Mouse (Mus musculus) midbrain, embryonic 14.5 days (tissue): Measurements from ENCODE around the gene Mbd6. TPM values are rescaled to one million over a fixed set of nuclear protein-coding genes. Genes with fewer than 3 reads are reported as not detected.

Experiments used
- ATAC-seq: fragments of 200-750 bp; cut with Nextera tagmentation; 2 replicates; pipeline ENCODE4 v1.8.0; 2017; ENCODE audit warnings: moderate number of reproducible peaks, moderate library complexity; ENCODE audit not compliant: low FRiP score, low TSS enrichment
- DNase-seq: peaks from one replicate; pipeline ENCODE4 v3.0.0-alpha.2; 2015
- H3K27ac ChIP-seq: fragments of 300-500 bp; sonication (generic); replicated peaks from 2 replicates; pipeline ENCODE4 v1.5.1; 2014; ENCODE audit warnings: mild to moderate bottlenecking, low read depth, low read length, moderate library complexity
- H3K27me3 ChIP-seq: fragments of 300-500 bp; sonication (generic); 2 replicates; pipeline ENCODE4 v1.6.1; 2014; ENCODE audit warnings: low read length, control low read depth, mixed read lengths; ENCODE audit not compliant: control insufficient read depth, insufficient read depth
- H3K36me3 ChIP-seq: fragments of 300-500 bp; sonication (generic); 2 replicates; pipeline ENCODE4 v1.6.1; 2014; ENCODE audit warnings: low read length, control low read depth; ENCODE audit not compliant: control insufficient read depth, insufficient read depth
- H3K4me1 ChIP-seq: fragments of 300-500 bp; sonication (generic); 2 replicates; pipeline ENCODE4 v1.6.1; 2014; ENCODE audit warnings: mild to moderate bottlenecking, antibody characterized with exemption, low read length, control low read depth; ENCODE audit not compliant: control insufficient read depth, insufficient read depth
- H3K4me2 ChIP-seq: fragments of 300-500 bp; sonication (generic); 2 replicates; pipeline ENCODE4 v1.6.1; 2014; ENCODE audit warnings: mild to moderate bottlenecking, low read length, moderate library complexity
- H3K4me3 ChIP-seq: fragments of 300-500 bp; sonication (generic); replicated peaks from 2 replicates; pipeline ENCODE4 v1.5.1; 2014; ENCODE audit warnings: low read depth, low read length
- H3K9ac ChIP-seq: fragments of 300-500 bp; sonication (generic); replicated peaks from 2 replicates; pipeline ENCODE4 v1.6.1; 2014; ENCODE audit warnings: mild to moderate bottlenecking, low read length, moderate library complexity
- H3K9me3 ChIP-seq: fragments of 300-500 bp; sonication (generic); 2 replicates; pipeline ENCODE4 v1.6.1; 2016; ENCODE audit warnings: low read length, control low read depth, mixed read lengths; ENCODE audit not compliant: control insufficient read depth
- WGBS: fragments of 180-500 bp; shearing (Covaris S2); extraction: QIAGEN DNeasy Blood & Tissue Kit; methylation state at CpG from one replicate; pipeline ENCODE4 v1.1.7; 2014; 5-methylcytosine and 5-hydroxymethylcytosine counted together
- polyA plus RNA-seq: library from polyadenylated mRNA; unstranded; fragments of >200 nt; fragmentation: Nextera tagmentation; extraction: Ambion mirVana; gene quantifications from 2 replicates; pipeline ENCODE4 v1.2.1, GENCODE M21; 2014

Gene Mbd6
- polyA plus RNA-seq, 1 experiment from 2014 or later, result 18.0 TPM

- peak; percentile 57 for ATAC-seq
- Histone ChIP-seq H3K4me1 (peaks cover 26% of the 10 kb centered on the region), H3K27ac (peak overlapping the region; percentile 95), H3K27me3 (no peaks in the 10 kb centered on the region), H3K9me3 (no peaks in the 10 kb centered on the region), H3K9ac (peak overlapping the region; percentile 100; the same call in 1 of the 2 replicates), H3K4me3 (peak overlapping the region; percentile 100), H3K36me3 (peaks cover 26% of the 10 kb centered on the region), H3K4me2 (peak overlapping the region; percentile 45)
- DNase-seq, result peak; percentile 40
- WGBS, result 28% methylated on average over 4 of the region's 4 CpGs
Observed at GRCm38 (mm10) chr10:127265727-127266111, 23.1 kb downstream of the Mbd6 start.

DNA sequence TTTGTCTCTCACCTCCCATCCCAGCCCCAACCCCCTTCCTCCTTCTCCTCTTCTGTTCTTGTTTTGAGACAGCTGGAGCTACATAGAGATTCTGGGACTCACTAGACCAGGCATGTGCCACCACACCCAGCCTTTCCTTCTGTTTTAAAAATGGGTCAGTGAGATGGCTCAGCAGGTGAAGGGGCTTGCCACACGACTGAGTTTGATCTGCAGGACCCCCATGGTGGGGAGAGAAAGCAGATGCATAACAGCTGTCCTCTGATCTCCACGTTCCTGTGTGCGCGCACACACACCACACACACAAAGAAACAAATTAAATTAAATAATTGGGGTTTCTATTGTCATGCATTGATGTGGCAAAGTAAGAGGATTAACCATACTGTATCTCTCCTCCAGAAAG lies 23.8 kb downstream of the Mbd6 start:
- ATAC-seq, result no peak
- Histone ChIP-seq H3K4me1 (peaks cover 32% of the 10 kb centered on the region), H3K4me2 (no peak overlapping the region)

GRCm38 (mm10) chr10:127264336-127264735 lies 24.5 kb downstream of the Mbd6 start:
- H3K9me3 ChIP-seq, result no peaks in the 10 kb centered on the region
- H3K4me1 ChIP-seq, result peaks cover 39% of the 10 kb centered on the region

More for the DNA sequence above, 23.8 kb downstream of the Mbd6 start:
- 70% methylated on average over 4 of the region's 4 CpGs for WGBS
- Histone ChIP-seq H3K27ac (no peak overlapping the region), H3K9me3 (no peaks in the 10 kb centered on the region), H3K4me3 (no peak overlapping the region), H3K9ac (no peak overlapping the region), H3K27me3 (no peaks in the 10 kb centered on the region), H3K36me3 (peaks cover 18% of the 10 kb centered on the region)
- no peak for DNase-seq

DNA sequence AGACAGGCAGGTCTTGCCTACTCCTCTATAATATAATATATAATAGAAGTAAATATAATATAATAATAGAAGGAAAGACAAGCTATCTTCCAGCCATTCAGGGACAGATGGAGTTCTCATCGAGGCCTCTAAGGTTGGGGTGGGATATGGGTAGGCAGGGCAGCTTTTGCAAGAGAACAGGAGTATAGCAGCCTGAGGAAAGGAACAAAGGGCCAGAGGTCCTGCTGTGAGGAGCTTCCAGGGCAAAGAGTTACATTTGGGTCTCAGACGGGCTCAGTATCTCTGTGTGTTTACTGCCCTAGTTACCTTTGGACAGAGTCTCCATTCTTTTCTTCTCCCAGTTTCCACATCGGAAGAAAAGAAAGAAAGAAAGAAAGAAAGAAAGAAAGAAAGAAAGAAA lies 25.2 kb downstream of the Mbd6 start:
- no peaks in the 10 kb centered on the region for H3K27me3 ChIP-seq
- no peak overlapping the region; the same call in 1 of the 2 replicates for H3K9ac ChIP-seq
- WGBS, result 38% methylated on average over 3 of the region's 3 CpGs
- no peaks in the 10 kb centered on the region for H3K9me3 ChIP-seq
- peak overlapping the region; percentile 87 for H3K4me2 ChIP-seq
- no peak for ATAC-seq
- peak overlapping the region; percentile 66; the same call in 1 of the 2 replicates for H3K4me3 ChIP-seq
- no peak for DNase-seq
- peaks cover 7% of the 10 kb centered on the region for H3K36me3 ChIP-seq
- peak overlapping the region; percentile 95; the same call in 1 of the 2 replicates for H3K27ac ChIP-seq
- H3K4me1 ChIP-seq, result peaks cover 46% of the 10 kb centered on the region

More at GRCm38 (mm10) chr10:127264336-127264735, 24.5 kb downstream of the Mbd6 start:
- DNase-seq (no peak), ATAC-seq (no peak)
- no peak overlapping the region for H3K4me2 ChIP-seq
- H3K9ac ChIP-seq, result no peak overlapping the region
- 81% methylated on average over 8 of the region's 8 CpGs for whole genome bisulfite sequencing
- peaks cover 14% of the 10 kb centered on the region for H3K36me3 ChIP-seq
- H3K27ac ChIP-seq, result no peak overlapping the region
- H3K27me3 ChIP-seq, result no peaks in the 10 kb centered on the region
- no peak overlapping the region for H3K4me3 ChIP-seq

DNA sequence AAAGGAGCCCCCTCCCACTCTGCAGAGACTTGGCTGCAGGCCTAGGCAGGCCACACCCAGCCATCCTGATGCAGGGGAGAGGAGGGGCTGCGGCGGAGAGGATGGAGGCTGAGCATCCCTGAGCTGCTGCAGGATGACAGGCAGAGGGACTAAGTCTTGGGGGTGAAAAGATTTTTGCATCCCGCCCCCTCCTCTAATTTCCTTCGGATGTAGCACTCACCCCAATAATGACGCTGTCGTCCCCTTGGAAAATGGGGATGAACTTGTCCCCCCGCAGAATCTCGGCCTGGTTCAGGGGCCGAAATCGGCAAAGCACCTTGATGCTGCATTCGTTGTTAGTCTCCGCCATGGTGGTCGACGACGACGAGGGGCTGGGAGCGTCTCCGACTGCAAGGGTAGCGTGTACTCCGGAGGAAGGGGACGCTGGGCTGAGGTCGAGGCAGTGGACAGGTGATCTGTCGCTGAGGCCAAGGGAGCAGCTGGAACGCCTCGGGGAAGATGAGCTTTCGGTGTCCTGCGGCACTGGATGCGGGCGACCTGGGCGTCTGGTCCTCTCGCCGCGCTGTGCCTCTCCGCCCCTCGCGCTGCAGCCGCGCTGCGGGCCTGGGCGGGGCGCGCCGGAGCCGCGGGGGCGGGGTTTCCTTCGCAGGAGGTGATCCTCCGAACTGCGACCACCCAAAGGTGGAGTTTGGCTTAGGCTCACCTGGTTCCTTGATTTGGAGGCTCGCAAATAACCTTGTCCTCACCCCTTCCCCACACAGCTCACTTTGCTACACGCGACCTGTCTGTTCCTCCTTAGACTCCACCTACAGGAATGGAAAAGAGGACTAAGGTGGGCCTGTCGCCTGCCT lies 26.0 kb downstream of the Mbd6 start, which contains the start of gene Kif5a:
Gene Kif5a (minus strand): TSS at position 801 of the 851 bp plus-strand sequence.
- Histone ChIP-seq H3K27ac (peak within 1 kb of the TSS; percentile 95), H3K9me3 (no peaks in the 10 kb centered on the region), H3K4me3 (peak within 1 kb of the TSS; percentile 66), H3K4me1 (peaks cover 46% of the 10 kb centered on the region), H3K27me3 (no peaks in the 10 kb centered on the region), H3K36me3 (peaks cover under 1% of the 10 kb centered on the region; the same call in 1 of the 2 replicates), H3K4me2 (peak within 1 kb of the TSS; percentile 87), H3K9ac (peak within 1 kb of the TSS; percentile 89)
- ATAC-seq (peak; percentile 36), DNase-seq (peak; percentile 86)
- WGBS, result 1% methylated on average over 53 of the region's 53 CpGs

DNA sequence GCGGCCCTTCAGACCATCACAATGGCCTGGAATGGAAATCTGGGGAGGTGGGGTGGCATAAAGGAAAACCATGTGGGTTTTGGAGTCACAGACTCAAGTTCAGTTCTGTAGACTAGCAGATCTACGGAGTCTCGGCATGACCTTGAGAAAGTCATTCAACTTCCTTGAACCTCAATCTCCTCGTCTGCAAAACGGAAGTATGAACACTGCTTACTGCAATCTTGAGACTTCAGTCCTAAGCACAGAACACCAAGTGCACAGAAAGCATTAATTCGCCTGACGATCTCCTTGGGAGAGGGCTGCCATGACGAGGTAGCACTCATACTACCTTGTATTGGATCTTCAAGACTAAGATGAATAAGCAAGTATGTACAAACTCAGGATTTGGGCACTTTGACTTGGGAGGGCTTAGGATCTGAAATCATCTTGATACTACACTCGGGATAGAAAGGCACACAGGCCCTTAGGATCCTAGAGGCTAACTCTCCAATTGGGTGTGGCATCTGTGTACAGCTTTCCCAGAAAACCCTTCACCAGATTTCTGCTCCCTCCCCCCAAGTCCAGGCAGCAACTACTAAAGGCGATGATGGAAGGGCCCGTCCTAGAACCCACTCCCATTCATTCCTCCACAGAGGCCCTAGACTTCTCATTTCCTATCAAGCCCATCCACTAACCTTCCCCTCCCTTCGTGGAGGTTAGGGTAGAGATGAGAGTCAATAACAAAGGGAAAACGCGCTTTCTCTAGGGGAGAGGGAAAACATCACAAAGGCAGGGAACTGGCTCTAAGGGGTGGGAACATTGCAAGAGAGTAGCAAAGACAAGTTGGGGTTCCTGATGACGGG lies 26.9 kb downstream of the Mbd6 start:
- Histone ChIP-seq H3K27ac (peak overlapping the region; percentile 95), H3K4me1 (peaks cover 39% of the 10 kb centered on the region), H3K4me3 (peak overlapping the region; percentile 66), H3K9me3 (no peaks in the 10 kb centered on the region), H3K27me3 (no peaks in the 10 kb centered on the region), H3K9ac (peak overlapping the region; percentile 89), H3K4me2 (peak overlapping the region; percentile 87), H3K36me3 (peaks cover 8% of the 10 kb centered on the region)
- no peak for ATAC-seq
- DNase-seq, result peak; percentile 58
- 62% methylated on average over 15 of the region's 15 CpGs for WGBS

GRCm38 (mm10) chr10:127258489-127258888 lies 30.3 kb downstream of the Mbd6 start:
- ATAC-seq, result no peak
- H3K27ac ChIP-seq, result no peak overlapping the region
- no peak for DNase-seq
- no peaks in the 10 kb centered on the region for H3K27me3 ChIP-seq
- no peaks in the 10 kb centered on the region for H3K9me3 ChIP-seq
- peaks cover 14% of the 10 kb centered on the region for H3K36me3 ChIP-seq
- H3K4me2 ChIP-seq, result peak overlapping the region; percentile 87
- H3K9ac ChIP-seq, result no peak overlapping the region
- no peak overlapping the region for H3K4me3 ChIP-seq
- H3K4me1 ChIP-seq, result peaks cover 41% of the 10 kb centered on the region
- WGBS, result 82% methylated on average over 8 of the region's 8 CpGs

DNA sequence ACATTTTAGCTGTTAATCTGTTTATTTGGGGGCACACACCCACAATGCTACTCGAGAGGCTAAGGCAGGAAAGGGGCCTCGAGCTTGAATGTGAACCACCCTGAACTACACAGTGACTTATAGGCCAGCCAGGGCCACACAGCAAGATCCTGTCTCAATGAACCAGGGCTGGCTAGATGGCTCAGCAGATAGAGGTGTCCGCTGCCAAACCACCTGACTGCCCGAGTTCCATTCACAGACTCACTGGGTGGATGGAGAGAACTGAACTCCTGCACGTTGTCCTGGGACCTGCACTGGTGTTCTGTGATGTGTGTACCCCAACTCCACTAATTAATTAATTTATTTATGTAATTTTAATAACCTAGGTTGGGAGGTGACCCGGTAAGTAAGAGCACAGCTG lies 31.0 kb downstream of the Mbd6 start:
- H3K27me3 ChIP-seq, result no peaks in the 10 kb centered on the region
- H3K4me3 ChIP-seq, result no peak overlapping the region
- H3K4me1 ChIP-seq, result peaks cover 38% of the 10 kb centered on the region
- no peak overlapping the region for H3K9ac ChIP-seq
- ATAC-seq (no peak), DNase-seq (no peak)
- WGBS, result 81% methylated on average over 6 of the region's 6 CpGs
- H3K27ac ChIP-seq, result 0 out of 2 replicates have a peak overlapping the region, but pooled peaks have one; percentile 32
- peaks cover 14% of the 10 kb centered on the region for H3K36me3 ChIP-seq
- H3K4me2 ChIP-seq, result no peak overlapping the region
- no peaks in the 10 kb centered on the region for H3K9me3 ChIP-seq
